Mouse (Mus musculus) forebrain, postnatal 0 days (tissue): ENCODE results near the gene Wipf1. TPM values are rescaled to one million over a fixed set of nuclear protein-coding genes. Genes with fewer than 3 reads are reported as not detected.
A peak's percentile ranks its signal among the peaks of the same experiment; 100 is the strongest.

Source experiments
- ATAC-seq: fragments of 200-750 bp; cut with Nextera tagmentation; 2 replicates; pipeline ENCODE4 v1.8.0; 2017; ENCODE audit warnings: mild to moderate bottlenecking, moderate library complexity
- DNase-seq: peaks from one replicate; pipeline ENCODE4 v3.0.0-alpha.2; 2015
- H3K27ac ChIP-seq: fragments of 300-500 bp; sonication (generic); 2 replicates; pipeline ENCODE4 v1.5.1; 2014; ENCODE audit warnings: low read depth, mild to moderate bottlenecking, antibody characterized with exemption, low read length, moderate library complexity, mixed read lengths
- H3K27me3 ChIP-seq: fragments of 300-500 bp; sonication (generic); 2 replicates; pipeline ENCODE4 v1.6.1; 2014; ENCODE audit warnings: mild to moderate bottlenecking, low read length, mixed read lengths; ENCODE audit not compliant: insufficient read depth
- H3K36me3 ChIP-seq: fragments of 300-500 bp; sonication (generic); 2 replicates; pipeline ENCODE4 v1.6.1; 2014; ENCODE audit warnings: mild to moderate bottlenecking, moderate library complexity; ENCODE audit not compliant: insufficient read depth
- H3K4me1 ChIP-seq: fragments of 300-500 bp; sonication (generic); 2 replicates; pipeline ENCODE4 v1.6.1; 2014; ENCODE audit warnings: antibody characterized with exemption; ENCODE audit not compliant: insufficient read depth
- H3K4me2 ChIP-seq: fragments of 300-500 bp; sonication (generic); 2 replicates; pipeline ENCODE4 v1.6.1; 2014; ENCODE audit warnings: low read depth, mild to moderate bottlenecking, moderate library complexity
- H3K4me3 ChIP-seq: fragments of 300-500 bp; sonication (generic); 2 replicates; pipeline ENCODE4 v1.5.1; 2014; ENCODE audit warnings: low read depth, low read length, mixed read lengths
- H3K9ac ChIP-seq: fragments of 300-500 bp; sonication (generic); 2 replicates; pipeline ENCODE4 v1.6.1; 2014; ENCODE audit warnings: mild to moderate bottlenecking
- H3K9me3 ChIP-seq: fragments of 300-500 bp; sonication (generic); 2 replicates; pipeline ENCODE4 v1.6.1; 2016; ENCODE audit warnings: low read length
- CTCF ChIP-seq: sonication (generic); IDR thresholded peaks from 2 replicates; pipeline ENCODE4 v1.5.1; 2016; ENCODE audit warnings: antibody characterized with exemption, control low read depth, low read depth
- WGBS: fragments of 180-500 bp; shearing (Covaris S2); extraction: QIAGEN DNeasy Blood & Tissue Kit; methylation state at CpG from one replicate; pipeline ENCODE4 v1.1.7; 2014; 5-methylcytosine and 5-hydroxymethylcytosine counted together
- polyA plus RNA-seq: library from polyadenylated mRNA; unstranded; fragments of >200 nt; fragmentation: Nextera tagmentation; extraction: Ambion mirVana; gene quantifications from 2 replicates; pipeline ENCODE4 v1.2.1, GENCODE M21; 2015
- total RNA-seq: library from RNA; depleted of rRNA; stranded (reverse); fragments of >200 nt; gene quantifications from 2 replicates; pipeline ENCODE4 v1.2.3, GENCODE M21; 2014

Wipf1 gene
- total and polyA plus RNA-seq, 2 experiments from 2014 or later = 2.0 to 2.4 TPM

DNA sequence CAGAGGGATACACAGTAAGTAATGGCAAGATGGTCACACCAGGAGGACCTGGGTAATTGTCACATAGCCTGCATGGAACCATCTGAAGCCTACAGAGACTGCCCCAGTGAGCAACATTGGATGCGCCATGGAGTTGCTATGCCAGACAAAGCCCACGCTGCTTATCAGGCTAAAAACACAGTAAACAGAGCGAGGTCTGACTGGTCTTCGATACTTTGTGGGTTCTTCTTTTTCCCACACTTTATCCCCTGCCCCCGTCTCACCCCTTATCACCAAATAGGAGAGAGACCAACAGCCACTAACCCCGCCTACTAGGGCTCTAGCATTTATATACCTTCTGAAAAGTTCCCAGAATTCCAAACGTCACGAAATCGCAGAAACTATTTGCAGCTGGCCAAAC lies 32.6 kb downstream of the Wipf1 start:
- H3K9ac ChIP-seq = no peak overlapping the region
- H3K4me3 ChIP-seq = no peak overlapping the region
- ATAC-seq = no peak
- H3K9me3 ChIP-seq = no peaks in the 10 kb centered on the region
- DNase-seq = no peak
- no peaks in the 10 kb centered on the region for H3K36me3 ChIP-seq
- TF ChIP-seq CTCF = no peak
- 96% methylated on average over 9 of the region's 9 CpGs for WGBS
- H3K27me3 ChIP-seq = no peaks in the 10 kb centered on the region
- no peaks in the 10 kb centered on the region for H3K4me1 ChIP-seq
- H3K27ac ChIP-seq = no peak overlapping the region
- H3K4me2 ChIP-seq = no peak overlapping the region

- 90% methylated on average over 4 of the region's 4 CpGs for WGBS
- no peaks in the 10 kb centered on the region for H3K27me3 ChIP-seq
- no peak overlapping the region for H3K4me3 ChIP-seq
- H3K9ac ChIP-seq = no peak overlapping the region
- DNase-seq = no peak
- no peaks in the 10 kb centered on the region for H3K4me1 ChIP-seq
- H3K27ac ChIP-seq = no peak overlapping the region
- no peak overlapping the region for H3K4me2 ChIP-seq
- no peaks in the 10 kb centered on the region for H3K36me3 ChIP-seq
- no peak for TF ChIP-seq CTCF
- ATAC-seq = no peak
- no peaks in the 10 kb centered on the region for H3K9me3 ChIP-seq
These were observed 33.2 kb downstream of the Wipf1 start for GRCm38 (mm10) chr2:73496329-73496685.

- Histone ChIP-seq H3K4me3 (no peak overlapping the region), H3K4me2 (no peak overlapping the region), H3K4me1 (no peaks in the 10 kb centered on the region), H3K9ac (no peak overlapping the region), H3K27ac (no peak overlapping the region), H3K36me3 (no peaks in the 10 kb centered on the region), H3K9me3 (no peaks in the 10 kb centered on the region), H3K27me3 (no peaks in the 10 kb centered on the region)
- DNase-seq (no peak), ATAC-seq (no peak)
- 81% methylated on average over 16 of the region's 16 CpGs for WGBS
- no peak for TF ChIP-seq CTCF
These were observed 33.8 kb downstream of the Wipf1 start for GRCm38 (mm10) chr2:73495617-73496328.

DNA sequence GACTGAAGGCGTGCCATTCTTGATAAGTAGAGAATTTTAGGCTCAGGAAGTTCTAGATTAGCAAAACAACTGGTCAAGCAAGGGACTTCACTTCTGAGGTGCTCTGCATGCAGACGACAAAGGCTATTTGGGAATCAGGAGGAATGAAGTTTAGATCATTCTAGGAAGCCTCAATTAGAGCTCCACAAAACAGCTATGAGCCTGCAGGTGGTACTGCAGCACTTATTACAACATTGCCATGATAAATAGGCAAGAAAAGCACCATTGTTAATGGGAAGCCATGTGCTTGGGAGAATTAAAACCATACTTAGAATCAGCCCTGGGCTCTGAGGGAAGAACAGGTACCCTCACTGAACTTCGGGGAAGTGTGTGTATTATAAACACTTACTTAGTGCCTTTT lies 36.0 kb downstream of the Wipf1 start:
- Histone ChIP-seq H3K4me2 (no peak overlapping the region), H3K27ac (no peak overlapping the region), H3K9ac (no peak overlapping the region), H3K27me3 (no peaks in the 10 kb centered on the region), H3K9me3 (no peaks in the 10 kb centered on the region), H3K4me3 (no peak overlapping the region), H3K4me1 (no peaks in the 10 kb centered on the region), H3K36me3 (no peaks in the 10 kb centered on the region)
- no peak for ATAC-seq
- no peak for TF ChIP-seq CTCF
- DNase-seq = no peak
- WGBS = 60% methylated on average over 3 of the region's 3 CpGs

- H3K9me3 ChIP-seq = no peaks in the 10 kb centered on the region
- no peaks in the 10 kb centered on the region for H3K4me1 ChIP-seq
- H3K4me3 ChIP-seq = no peak overlapping the region
- H3K36me3 ChIP-seq = no peaks in the 10 kb centered on the region
- no peaks in the 10 kb centered on the region for H3K27me3 ChIP-seq
- H3K9ac ChIP-seq = no peak overlapping the region
- H3K27ac ChIP-seq = no peak overlapping the region
- 54% methylated on average over 9 of the region's 9 CpGs for WGBS
- no peak for DNase-seq
- peak; percentile 42; the same call in 1 of the 2 replicates for TF ChIP-seq CTCF
- peak; percentile 59; the same call in 1 of the 2 replicates for ATAC-seq
- no peak overlapping the region for H3K4me2 ChIP-seq
These were observed 37.9 kb downstream of the Wipf1 start for GRCm38 (mm10) chr2:73491442-73492241.

GRCm38 (mm10) chr2:73490466-73490865 lies 39.1 kb downstream of the Wipf1 start:
- ATAC-seq = no peak
- TF ChIP-seq CTCF = no peak
- 88% methylated on average over 1 of the region's 1 CpGs for WGBS
- no peak overlapping the region for H3K4me3 ChIP-seq
- H3K36me3 ChIP-seq = no peaks in the 10 kb centered on the region
- no peak for DNase-seq
- no peak overlapping the region for H3K4me2 ChIP-seq
- H3K9ac ChIP-seq = no peak overlapping the region
- no peaks in the 10 kb centered on the region for H3K4me1 ChIP-seq
- no peak overlapping the region for H3K27ac ChIP-seq
- H3K27me3 ChIP-seq = no peaks in the 10 kb centered on the region
- H3K9me3 ChIP-seq = no peaks in the 10 kb centered on the region

DNA sequence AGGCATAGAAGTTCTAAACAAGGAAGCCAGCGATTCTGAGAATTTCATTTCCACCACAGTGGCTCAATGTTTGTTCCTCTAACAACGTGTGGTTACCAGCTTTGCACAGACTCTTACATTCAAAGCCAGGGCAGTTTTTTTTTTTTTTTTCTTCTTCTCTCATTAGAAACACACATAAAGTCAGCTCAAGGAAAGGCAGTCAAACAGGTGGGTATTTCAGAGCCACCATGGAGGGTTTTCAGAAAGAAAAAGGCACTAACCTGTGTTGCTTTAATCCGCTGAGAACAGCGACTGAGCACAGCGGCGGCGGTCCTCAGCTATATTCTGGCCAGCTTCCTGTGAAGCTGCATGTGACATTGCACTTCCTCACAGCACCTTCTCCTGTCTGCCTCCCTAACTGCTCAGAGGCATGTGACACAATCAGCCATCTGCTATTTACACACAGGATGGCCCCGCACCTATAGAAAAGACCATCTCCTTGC lies 43.4 kb downstream of the Wipf1 start:
- H3K27ac ChIP-seq = no peak overlapping the region
- H3K9me3 ChIP-seq = no peaks in the 10 kb centered on the region
- ATAC-seq (no peak), DNase-seq (no peak)
- peaks cover 7% of the 10 kb centered on the region; the same call in 1 of the 2 replicates for H3K4me1 ChIP-seq
- H3K36me3 ChIP-seq = no peaks in the 10 kb centered on the region
- no peak overlapping the region for H3K4me3 ChIP-seq
- no peak overlapping the region for H3K9ac ChIP-seq
- no peak overlapping the region for H3K4me2 ChIP-seq
- 80% methylated on average over 8 of the region's 8 CpGs for WGBS
- no peaks in the 10 kb centered on the region for H3K27me3 ChIP-seq
- no peak for TF ChIP-seq CTCF
